ENCODE assay signal across 27 mouse cellular contexts in genomic region chr15:97929259-97929824, GRCm38 (mm10). TPM values are rescaled to one million over a fixed set of nuclear protein-coding genes. Genes with fewer than 3 reads are reported as not detected.
DNase-seq lines count a peak whose midpoint lies in the region; ATAC-seq and TF ChIP-seq lines count a peak whose summit lies in the region.
"Had no signal": no experiment of that assay in that cellular context is flagged by ENCODE, and none has a peak within 500 bp of the region (broad histone marks: within the 10 kb centered on the region; RNA-seq: fewer than 3 reads in every experiment).

No protein-coding gene starts in this region.

- no peak overlapping the region for H3K4me2 ChIP-seq in lung, postnatal 0 days (replicated peaks; ENCODE audit: low read depth, low read length)
- peak overlapping the region; percentile 17; the same call in 1 of the 2 replicates for H3K4me2 ChIP-seq in intestine, postnatal 0 days (replicated peaks; ENCODE audit: low read depth)
- H3K4me2 ChIP-seq in stomach, embryonic 15.5 days: no peak overlapping the region
- H3K4me2 ChIP-seq: embryonic facial prominence, embryonic 13.5 days; forebrain, embryonic 13.5 days; heart, embryonic 15.5 days; liver, embryonic 15.5 days; neural tube, embryonic 12.5 days had no signal

- peak; percentile 23; the same call in 1 of the 2 replicates for ATAC-seq in lung, postnatal 0 days
- peak; percentile 67 for ATAC-seq in intestine, postnatal 0 days
- ATAC-seq in stomach, embryonic 15.5 days (ENCODE audit: insufficient read depth, low FRiP score, low read depth): peak; percentile 43
- ATAC-seq: forebrain, embryonic 13.5 days had no signal

- WGBS in lung, postnatal 0 days: 29% methylated on average over 13 of the region's 13 CpGs
- WGBS in intestine, postnatal 0 days: 23% methylated on average over 13 of the region's 13 CpGs
- WGBS in stomach, embryonic 15.5 days: 41% methylated on average over 13 of the region's 13 CpGs

- H3K9me3 ChIP-seq in lung, postnatal 0 days (ENCODE audit: low read length): no peaks in the 10 kb centered on the region
- no peaks in the 10 kb centered on the region for H3K9me3 ChIP-seq in intestine, postnatal 0 days (ENCODE audit: control insufficient read depth)
- H3K9me3 ChIP-seq in stomach, embryonic 15.5 days: no peaks in the 10 kb centered on the region
- H3K9me3 ChIP-seq: embryonic facial prominence, embryonic 13.5 days; forebrain, embryonic 13.5 days; heart, embryonic 15.5 days; hindbrain, embryonic 10.5 days; limb, embryonic 10.5 days; liver, embryonic 15.5 days; neural tube, embryonic 12.5 days had no signal

- H3K4me1 ChIP-seq in lung, postnatal 0 days (ENCODE audit: insufficient read depth, low read depth, low read length): no peaks in the 10 kb centered on the region
- no peaks in the 10 kb centered on the region for H3K4me1 ChIP-seq in intestine, postnatal 0 days (replicated peaks; ENCODE audit: control insufficient read depth, insufficient read depth, low read length)
- H3K4me1 ChIP-seq in stomach, embryonic 15.5 days: no peaks in the 10 kb centered on the region
- H3K4me1 ChIP-seq: embryonic facial prominence, embryonic 13.5 days; forebrain, embryonic 13.5 days; liver, embryonic 15.5 days; neural tube, embryonic 12.5 days had no signal

- no peak overlapping the region for H3K27ac ChIP-seq in lung, postnatal 0 days (ENCODE audit: low read length)
- no peak overlapping the region for H3K27ac ChIP-seq in intestine, postnatal 0 days (ENCODE audit: low read depth, low read length)
- no peak overlapping the region for H3K27ac ChIP-seq in stomach, embryonic 15.5 days
- H3K27ac ChIP-seq: embryonic facial prominence, embryonic 13.5 days; forebrain, embryonic 13.5 days; gastrocnemius, adult 2 months; heart, embryonic 15.5 days; hindbrain, embryonic 10.5 days; limb, embryonic 10.5 days; liver, embryonic 15.5 days; neural tube, embryonic 12.5 days had no signal

- TF ChIP-seq CTCF in lung, postnatal 0 days (IDR thresholded peaks at IDR 0.05): no peak
- TF ChIP-seq CTCF in intestine, postnatal 0 days (IDR thresholded peaks at IDR 0.05; ENCODE audit: low read depth): no peak

- no peak overlapping the region for H3K4me3 ChIP-seq in lung, postnatal 0 days (ENCODE audit: low read depth, low read length)
- no peak overlapping the region for H3K4me3 ChIP-seq in intestine, postnatal 0 days (ENCODE audit: low read depth, low read length)
- no peak overlapping the region for H3K4me3 ChIP-seq in stomach, embryonic 15.5 days (replicated peaks)
- H3K4me3 ChIP-seq: embryonic facial prominence, embryonic 13.5 days; erythroblast, embryonic 14.5 days; forebrain, embryonic 13.5 days; gastrocnemius, adult 2 months; heart, embryonic 15.5 days; hindbrain, embryonic 10.5 days; limb, embryonic 10.5 days; liver, embryonic 15.5 days; neural tube, embryonic 12.5 days had no signal

- H3K9ac ChIP-seq in lung, postnatal 0 days (replicated peaks; ENCODE audit: low read depth): no peak overlapping the region
- no peak overlapping the region for H3K9ac ChIP-seq in intestine, postnatal 0 days (ENCODE audit: low read depth, low read length)
- no peak overlapping the region for H3K9ac ChIP-seq in stomach, embryonic 15.5 days
- H3K9ac ChIP-seq: embryonic facial prominence, embryonic 13.5 days; forebrain, embryonic 13.5 days; heart, embryonic 15.5 days; liver, embryonic 15.5 days; neural tube, embryonic 12.5 days had no signal

- TF ChIP-seq EP300 in lung, postnatal 0 days (IDR thresholded peaks at IDR 0.05): no peak

- H3K27me3 ChIP-seq in lung, postnatal 0 days (replicated peaks; ENCODE audit: insufficient read depth, low read length): no peaks in the 10 kb centered on the region
- H3K27me3 ChIP-seq in intestine, postnatal 0 days (replicated peaks; ENCODE audit: control insufficient read depth, insufficient read depth, low read length): no peaks in the 10 kb centered on the region
- no peaks in the 10 kb centered on the region for H3K27me3 ChIP-seq in stomach, embryonic 15.5 days (replicated peaks)
- H3K27me3 ChIP-seq: embryonic facial prominence, embryonic 13.5 days; forebrain, embryonic 13.5 days; liver, embryonic 15.5 days; neural tube, embryonic 12.5 days had no signal

- no peaks in the 10 kb centered on the region for H3K36me3 ChIP-seq in lung, postnatal 0 days (ENCODE audit: insufficient read depth, low read length)
- no peaks in the 10 kb centered on the region for H3K36me3 ChIP-seq in intestine, postnatal 0 days (ENCODE audit: control insufficient read depth, insufficient read depth)
- H3K36me3 ChIP-seq in stomach, embryonic 15.5 days: no peaks in the 10 kb centered on the region
- H3K36me3 ChIP-seq: embryonic facial prominence, embryonic 13.5 days; heart, embryonic 15.5 days; hindbrain, embryonic 10.5 days; limb, embryonic 10.5 days; liver, embryonic 15.5 days; neural tube, embryonic 12.5 days had no signal

- peak; percentile 40 for DNase-seq in lung, postnatal 0 days (ENCODE audit: low spot score)
- DNase-seq in lung, postnatal 14 days: no peak
- peak; percentile 65 for DNase-seq in ZHBTc4 (ENCODE audit: low read depth, low spot score)
- no peak for DNase-seq in thymus, adult 18-20 months
- no peak for DNase-seq in spleen, adult 12 weeks (ENCODE audit: low spot score)
- DNase-seq: adrenal gland, postnatal 25 days; B cell, adult 2 months; cerebellum, adult 11 months; cerebellum, adult 9-11 months; gastrocnemius, adult 2 months; kidney, adult 8-10 months; kidney, postnatal 14 days; liver; lung, postnatal 10 days; midbrain, embryonic 14.5 days; spleen, adult 18-20 months; thymus, postnatal 36 days had no signal

RNA-seq across cellular contexts. Expression of gene Vdr, which starts 18.9 kb away (rescaled TPM):
- 2.6 TPM in 2 replicates for polyA plus RNA-seq in lung, postnatal 0 days (2015; fragmentation: Nextera tagmentation; extraction: Ambion mirVana)
- polyA plus RNA-seq in intestine, postnatal 0 days (2015; fragmentation: Nextera tagmentation; extraction: Ambion mirVana): 6.5 and 7.0 TPM in 2 replicates
- polyA plus RNA-seq in stomach, embryonic 15.5 days (2015; fragmentation: Nextera tagmentation; extraction: Ambion mirVana): 1.7 and 2.5 TPM in 2 replicates
- polyA plus RNA-seq: erythroblast, embryonic 14.5 days; forebrain, embryonic 13.5 days; midbrain, embryonic 14.5 days had no signal

RNA-seq across cellular contexts. Expression of gene Tmem106c, which starts 34.7 kb away (rescaled TPM):
- polyA plus RNA-seq in lung, postnatal 0 days (2015; fragmentation: Nextera tagmentation; extraction: Ambion mirVana): 30.3 and 36.7 TPM in 2 replicates
- 33.3 and 36.7 TPM in 2 replicates for polyA plus RNA-seq in intestine, postnatal 0 days (2015; fragmentation: Nextera tagmentation; extraction: Ambion mirVana)
- polyA plus RNA-seq in stomach, embryonic 15.5 days (2015; fragmentation: Nextera tagmentation; extraction: Ambion mirVana): 41.9 and 44.0 TPM in 2 replicates

Comparison
In these comparisons a context has a peak if more than half of its experiments do, and no peak if none do; other contexts are left out.
1. DNase-seq: peak in lung, postnatal 0 days (single experiment) and ZHBTc4 (single experiment); none in lung, postnatal 14 days (single experiment), thymus, adult 18-20 months (0 of 2) and spleen, adult 12 weeks (single experiment).
2. Peak in every context shown above with its lines, with median percentiles within 50 percentile points of each other: ATAC-seq.